Mouse (Mus musculus) embryonic fibroblast, embryonic 13.5 days (primary cell): ENCODE measurements at regions not wholly inside any gene's neighbourhood (a gene's known extent, or its start where the extent isn't known, plus 50 kb on each side); places are given as distances from the start of the nearest gene placed in this dataset.

ENCODE experiments used
- CTCF ChIP-seq: IDR thresholded peaks from 2 replicates; pipeline ENCODE4 v1.5.1; 2011; ENCODE audit warnings: mild to moderate bottlenecking, control low read depth, low read length, moderate library complexity, borderline replicate concordance; ENCODE audit not compliant: insufficient read depth
- POLR2A ChIP-seq: IDR thresholded peaks from 2 replicates; pipeline ENCODE4 v1.6.1; 2011; ENCODE audit warnings: low read depth, mild to moderate bottlenecking, control low read depth, low read length, moderate library complexity

DNA sequence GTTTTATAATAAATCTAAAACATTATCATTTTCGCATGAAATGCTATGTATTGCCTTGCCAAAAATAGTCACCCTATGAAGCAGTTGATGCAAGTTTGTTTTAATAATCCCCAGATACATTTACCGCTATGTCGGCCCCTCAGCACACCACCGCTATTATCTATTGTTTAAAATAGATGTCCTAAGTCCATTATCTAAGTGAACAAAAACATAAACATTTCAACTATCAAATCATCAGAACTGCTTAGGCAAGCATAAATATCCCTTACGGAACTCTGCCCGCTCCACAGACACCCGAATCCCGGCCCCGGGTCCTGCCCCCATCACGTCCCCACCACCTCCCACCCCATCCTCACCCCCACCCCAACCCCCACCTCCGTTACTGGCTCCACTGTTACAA, 196.8 kb upstream of the Paip1 start:
- TF ChIP-seq CTCF (no peak), POLR2A (no peak)
